Mouse (Mus musculus): ENCODE results near the gene Dhx57. TPM values are rescaled to one million over a fixed set of nuclear protein-coding genes. Genes with fewer than 3 reads are reported as not detected.

Dhx57 gene
- polyA plus RNA-seq, 1 experiment from 2014 or later = 29.9 TPM

GRCm38 (mm10) chr17:80199160-80199778 lies 91.0 kb downstream of the Dhx57 start:
- no peak overlapping the region for H3K9ac ChIP-seq (ENCODE audit: low read length)
- peaks cover 19% of the 10 kb centered on the region for H3K36me3 ChIP-seq (ENCODE audit: control insufficient read depth, insufficient read depth, low read length)
- H3K4me1 ChIP-seq (ENCODE audit: control insufficient read depth, insufficient read depth, low read length) = no peaks in the 10 kb centered on the region
- ATAC-seq (ENCODE audit: insufficient read depth, low FRiP score, low TSS enrichment) (no peak), DNase-seq (ENCODE audit: low spot score) (no peak)
- 86% methylated on average over 3 of the region's 3 CpGs for WGBS
- H3K27me3 ChIP-seq (ENCODE audit: control insufficient read depth, insufficient read depth, low read length) = no peaks in the 10 kb centered on the region
- no peak overlapping the region for H3K27ac ChIP-seq (ENCODE audit: low read depth, low read length)
- H3K4me3 ChIP-seq (ENCODE audit: low read depth, low read length) = no peak overlapping the region
- no peaks in the 10 kb centered on the region for H3K9me3 ChIP-seq (ENCODE audit: control insufficient read depth, low read length)
- H3K4me2 ChIP-seq (ENCODE audit: low read depth) = no peak overlapping the region

DNA sequence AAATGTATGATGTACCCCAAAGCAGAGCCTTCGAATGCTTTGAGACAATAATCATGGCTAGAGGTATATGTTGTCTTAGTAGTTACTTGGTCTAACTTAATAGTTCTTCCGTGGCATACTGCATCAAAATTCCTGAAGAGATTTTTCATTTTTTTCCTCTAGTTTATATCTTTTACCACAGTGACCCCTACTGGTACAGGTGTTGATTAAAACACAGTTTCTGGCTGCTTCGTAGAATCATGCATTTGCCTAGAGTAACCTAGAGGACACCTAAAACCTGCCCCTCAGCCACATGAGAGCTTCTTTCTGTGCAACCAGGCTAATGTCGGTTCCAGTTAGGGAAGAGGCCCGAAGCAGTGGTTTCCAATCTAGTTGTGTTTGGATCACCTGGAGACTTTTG lies 97.2 kb downstream of the Dhx57 start:
- no peaks in the 10 kb centered on the region for H3K27me3 ChIP-seq (ENCODE audit: control insufficient read depth, insufficient read depth, low read length)
- H3K27ac ChIP-seq (ENCODE audit: low read depth, low read length) = no peak overlapping the region
- 70% methylated on average over 5 of the region's 5 CpGs for WGBS
- no peak for DNase-seq (ENCODE audit: low spot score)
- H3K4me2 ChIP-seq (ENCODE audit: low read depth) = no peak overlapping the region
- no peak overlapping the region for H3K9ac ChIP-seq (ENCODE audit: low read length)
- H3K9me3 ChIP-seq (ENCODE audit: control insufficient read depth, low read length) = no peaks in the 10 kb centered on the region
- H3K36me3 ChIP-seq (ENCODE audit: control insufficient read depth, insufficient read depth, low read length) = peaks cover 6% of the 10 kb centered on the region
- H3K4me3 ChIP-seq (ENCODE audit: low read depth, low read length) = no peak overlapping the region
- no peak for ATAC-seq (ENCODE audit: insufficient read depth, low FRiP score, low TSS enrichment)
- H3K4me1 ChIP-seq (ENCODE audit: control insufficient read depth, insufficient read depth, low read length) = no peaks in the 10 kb centered on the region

Other genes starting within 250 kb of the Dhx57 start
- 117 and 131 TPM in 2 replicates for gene Hnrnpll, start 228.1 kb downstream of the Dhx57 start, polyA plus RNA-seq (2014; fragmentation: Nextera tagmentation; extraction: Ambion mirVana)
- gene Galm, start 163.0 kb downstream of the Dhx57 start, polyA plus RNA-seq (2014; fragmentation: Nextera tagmentation; extraction: Ambion mirVana) = 6.8 and 9.8 TPM in 2 replicates
- gene Srsf7, start 83.2 kb downstream of the Dhx57 start, polyA plus RNA-seq (2014; fragmentation: Nextera tagmentation; extraction: Ambion mirVana) = 761 and 791 TPM in 2 replicates
- not detected in 2 replicates for gene Ttc39d, start 83.0 kb downstream of the Dhx57 start, polyA plus RNA-seq (2014; fragmentation: Nextera tagmentation; extraction: Ambion mirVana)
- 41.0 and 41.2 TPM in 2 replicates for gene Gemin6, start 66.0 kb downstream of the Dhx57 start, polyA plus RNA-seq (2014; fragmentation: Nextera tagmentation; extraction: Ambion mirVana)
- gene Morn2, start 273 bp downstream of the Dhx57 start, polyA plus RNA-seq (2014; fragmentation: Nextera tagmentation; extraction: Ambion mirVana) = 29.8 and 32.4 TPM in 2 replicates
- gene Arhgef33, start 16.9 kb upstream of the Dhx57 start, polyA plus RNA-seq (2014; fragmentation: Nextera tagmentation; extraction: Ambion mirVana) = 0.55 and 1.3 TPM in 2 replicates
- 1.8 and 2.0 TPM in 2 replicates for gene Gm10190, start 83.1 kb upstream of the Dhx57 start, polyA plus RNA-seq (2014; fragmentation: Nextera tagmentation; extraction: Ambion mirVana)
- 10.0 and 10.1 TPM in 2 replicates for gene Sos1, start 190.0 kb upstream of the Dhx57 start, polyA plus RNA-seq (2014; fragmentation: Nextera tagmentation; extraction: Ambion mirVana)

All from neural tube, embryonic 11.5 days (tissue).